Mouse (Mus musculus): Measurements from ENCODE around the gene Lcn11. TPM values are rescaled to one million over a fixed set of nuclear protein-coding genes. Genes with fewer than 3 reads are reported as not detected.

The Lcn11 gene
- total and polyA plus RNA-seq, 3 experiments: not detected

DNA sequence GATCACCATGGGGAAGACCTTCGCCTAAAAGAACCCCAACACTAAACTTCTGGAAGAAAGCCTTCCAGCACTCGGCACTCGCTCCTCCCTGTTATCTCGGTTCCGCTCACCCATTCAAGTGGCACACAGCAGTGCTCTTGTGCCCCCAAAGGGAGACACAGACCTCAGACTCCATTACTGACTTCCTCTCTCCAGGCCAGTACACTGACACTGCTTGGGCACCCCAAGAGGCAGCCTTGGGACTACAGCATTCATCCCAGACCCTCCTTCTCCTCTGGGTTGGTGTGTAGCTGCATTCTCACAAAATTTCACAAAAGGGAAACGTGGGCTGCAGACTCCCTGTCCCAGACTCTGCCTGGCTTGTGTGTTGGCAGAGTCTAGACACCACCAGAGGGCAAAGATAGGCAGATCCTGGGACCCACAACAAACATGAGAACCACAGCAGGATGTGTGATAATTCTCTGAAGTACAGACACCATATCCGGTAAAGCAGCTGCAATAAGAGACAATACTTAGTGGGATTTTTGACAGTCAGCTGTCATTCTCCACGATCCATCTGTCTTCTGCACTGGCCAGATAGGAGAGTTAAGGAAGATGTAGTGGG lies 51.6 kb downstream of the Lcn11 start:
- H3K27me3 ChIP-seq (replicated peaks): peaks cover 56% of the 10 kb centered on the region
- no peak overlapping the region for H3K27ac ChIP-seq (ENCODE audit: insufficient read depth, low read depth)
- no peaks in the 10 kb centered on the region for H3K9me3 ChIP-seq (replicated peaks; ENCODE audit: low read length)
- no peak overlapping the region for H3K4me2 ChIP-seq (ENCODE audit: insufficient read depth, low read depth, poor library complexity, severe bottlenecking)
- in situ Hi-C loops (cut with MboI; ENCODE audit: low pct_ligation_motif_present, low pct_unique_long_range_greater_than_20kb, low sequenced_read_pairs) (no loop called here), dilution Hi-C loops (cut with MboI; ENCODE audit: extremely low pct_ligation_motif_present, extremely low pct_unique_long_range_greater_than_20kb, low sequenced_read_pairs) (no loop called here)
- H3K79me2 ChIP-seq (replicated peaks; ENCODE audit: control insufficient read depth, extremely low read depth, insufficient read depth, poor library complexity, severe bottlenecking): no peaks in the 10 kb centered on the region
- TF ChIP-seq KAT2A (IDR thresholded peaks at IDR 0.05; ENCODE audit: insufficient replicate concordance, low read length) (no peak), PAX5 (IDR thresholded peaks at IDR 0.05; ENCODE audit: low read length) (no peak), TCF12 (IDR thresholded peaks at IDR 0.05; ENCODE audit: low read depth, low read length) (no peak), EP300 (IDR thresholded peaks at IDR 0.05; ENCODE audit: low read length) (no peak), MYC (IDR thresholded peaks at IDR 0.05; ENCODE audit: low read depth, low read length) (no peak)
- H3K4me3 ChIP-seq (replicated peaks in 1 of 3; ENCODE audit: low read depth in 2 of 3, low read length in 2 of 3, poor library complexity in 1 of 3): no peak overlapping the region
- no peaks in the 10 kb centered on the region for H3K4me1 ChIP-seq (ENCODE audit: control insufficient read depth in 1 of 2, insufficient read depth in 2 of 2)
- DNase-seq (ENCODE audit: extremely low read depth): no peak
- H3K9ac ChIP-seq (ENCODE audit: insufficient read depth, low read depth): no peak overlapping the region
- no peaks in the 10 kb centered on the region for H3K36me3 ChIP-seq (replicated peaks in 1 of 2; ENCODE audit: control insufficient read depth in 1 of 2, insufficient read depth in 1 of 2, low read length in 1 of 2)

Other genes starting within 250 kb of the Lcn11 start
Only the 20 nearest of the 24 such genes appear.
- gene Mamdc4, start 202.2 kb upstream of the Lcn11 start, total RNA-seq (2012; rRNA removed): 29.2 and 34.9 TPM in 2 replicates
- 0.65 and 4.4 TPM in 2 replicates for gene Mamdc4, start 202.2 kb upstream of the Lcn11 start, total RNA-seq (2014; rRNA removed)
- gene Mamdc4, start 202.2 kb upstream of the Lcn11 start, polyA plus RNA-seq (2012; ENCODE audit: insufficient read length, low read depth): 4.9 and 11.5 TPM in 2 replicates
- 46.6 and 47.2 TPM in 2 replicates for gene Phpt1, start 201.8 kb upstream of the Lcn11 start, total RNA-seq (2012; rRNA removed)
- gene Phpt1, start 201.8 kb upstream of the Lcn11 start, total RNA-seq (2014; rRNA removed): 32.6 and 37.9 TPM in 2 replicates
- 66.9 and 69.7 TPM in 2 replicates for gene Phpt1, start 201.8 kb upstream of the Lcn11 start, polyA plus RNA-seq (2012; ENCODE audit: insufficient read length, low read depth)
- gene Ajm1, start 195.3 kb upstream of the Lcn11 start, total RNA-seq (2012; rRNA removed): 0.97 and 1.4 TPM in 2 replicates
- 0.23 and 0.31 TPM in 2 replicates for gene Ajm1, start 195.3 kb upstream of the Lcn11 start, total RNA-seq (2014; rRNA removed)
- gene Ajm1, start 195.3 kb upstream of the Lcn11 start, polyA plus RNA-seq (2012; ENCODE audit: insufficient read length, low read depth): 0.93 and 1.4 TPM in 2 replicates
- 52.0 and 55.7 TPM in 2 replicates for gene Rabl6, start 168.5 kb upstream of the Lcn11 start, total RNA-seq (2012; rRNA removed)
- 32.2 and 34.6 TPM in 2 replicates for gene Rabl6, start 168.5 kb upstream of the Lcn11 start, total RNA-seq (2014; rRNA removed)
- 62.0 and 72.9 TPM in 2 replicates for gene Rabl6, start 168.5 kb upstream of the Lcn11 start, polyA plus RNA-seq (2012; ENCODE audit: insufficient read length, low read depth)
- not detected in 2 replicates for gene Ccdc183, start 159.3 kb upstream of the Lcn11 start, total RNA-seq (2012; rRNA removed)
- not detected in 2 replicates for gene Ccdc183, start 159.3 kb upstream of the Lcn11 start, total RNA-seq (2014; rRNA removed)
- gene Ccdc183, start 159.3 kb upstream of the Lcn11 start, polyA plus RNA-seq (2012; ENCODE audit: insufficient read length, low read depth): 0.13 TPM in 1 of 2 replicates, not detected in the other
- 8.9 and 11.1 TPM in 2 replicates for gene Tmem141, start 155.0 kb upstream of the Lcn11 start, total RNA-seq (2012; rRNA removed)
- 6.5 and 7.7 TPM in 2 replicates for gene Tmem141, start 155.0 kb upstream of the Lcn11 start, total RNA-seq (2014; rRNA removed)
- 5.2 and 6.2 TPM in 2 replicates for gene Tmem141, start 155.0 kb upstream of the Lcn11 start, polyA plus RNA-seq (2012; ENCODE audit: insufficient read length, low read depth)
- gene Fcna, start 149.0 kb upstream of the Lcn11 start, total RNA-seq (2012; rRNA removed): not detected in 2 replicates
- not detected in 2 replicates for gene Fcna, start 149.0 kb upstream of the Lcn11 start, total RNA-seq (2014; rRNA removed)
- gene Fcna, start 149.0 kb upstream of the Lcn11 start, polyA plus RNA-seq (2012; ENCODE audit: insufficient read length, low read depth): not detected in 2 replicates
- gene Lcn8, start 123.9 kb upstream of the Lcn11 start, total RNA-seq (2012; rRNA removed): not detected in 2 replicates
- gene Lcn8, start 123.9 kb upstream of the Lcn11 start, total RNA-seq (2014; rRNA removed): not detected in 2 replicates
- gene Lcn8, start 123.9 kb upstream of the Lcn11 start, polyA plus RNA-seq (2012; ENCODE audit: insufficient read length, low read depth): not detected in 2 replicates
- gene Lcn5, start 119.1 kb upstream of the Lcn11 start, total RNA-seq (2012; rRNA removed): not detected in 2 replicates
- not detected in 2 replicates for gene Lcn5, start 119.1 kb upstream of the Lcn11 start, total RNA-seq (2014; rRNA removed)
- not detected in 2 replicates for gene Lcn5, start 119.1 kb upstream of the Lcn11 start, polyA plus RNA-seq (2012; ENCODE audit: insufficient read length, low read depth)
- gene Lcn6, start 100.2 kb upstream of the Lcn11 start, total RNA-seq (2012; rRNA removed): not detected in 2 replicates
- gene Lcn6, start 100.2 kb upstream of the Lcn11 start, total RNA-seq (2014; rRNA removed): not detected in 2 replicates
- gene Lcn6, start 100.2 kb upstream of the Lcn11 start, polyA plus RNA-seq (2012; ENCODE audit: insufficient read length, low read depth): not detected in 2 replicates
- not detected in 2 replicates for gene Lcn10, start 94.3 kb upstream of the Lcn11 start, total RNA-seq (2012; rRNA removed)
- not detected in 2 replicates for gene Lcn10, start 94.3 kb upstream of the Lcn11 start, total RNA-seq (2014; rRNA removed)
- not detected in 2 replicates for gene Lcn10, start 94.3 kb upstream of the Lcn11 start, polyA plus RNA-seq (2012; ENCODE audit: insufficient read length, low read depth)
- not detected in 2 replicates for gene Obp2a, start 77.0 kb upstream of the Lcn11 start, total RNA-seq (2012; rRNA removed)
- not detected in 2 replicates for gene Obp2a, start 77.0 kb upstream of the Lcn11 start, total RNA-seq (2014; rRNA removed)
- not detected in 2 replicates for gene Obp2a, start 77.0 kb upstream of the Lcn11 start, polyA plus RNA-seq (2012; ENCODE audit: insufficient read length, low read depth)
- 11.2 and 13.7 TPM in 2 replicates for gene Bmyc, start 70.3 kb upstream of the Lcn11 start, total RNA-seq (2012; rRNA removed)
- 8.2 and 10.8 TPM in 2 replicates for gene Bmyc, start 70.3 kb upstream of the Lcn11 start, total RNA-seq (2014; rRNA removed)
- 30.5 and 37.2 TPM in 2 replicates for gene Bmyc, start 70.3 kb upstream of the Lcn11 start, polyA plus RNA-seq (2012; ENCODE audit: insufficient read length, low read depth)
- gene Obp2b, start 40.0 kb upstream of the Lcn11 start, total RNA-seq (2012; rRNA removed): not detected in 2 replicates
- gene Obp2b, start 40.0 kb upstream of the Lcn11 start, total RNA-seq (2014; rRNA removed): not detected in 2 replicates
- not detected in 2 replicates for gene Obp2b, start 40.0 kb upstream of the Lcn11 start, polyA plus RNA-seq (2012; ENCODE audit: insufficient read length, low read depth)
- not detected in 2 replicates for gene Lcn3, start 11.4 kb upstream of the Lcn11 start, total RNA-seq (2012; rRNA removed)
- not detected in 2 replicates for gene Lcn3, start 11.4 kb upstream of the Lcn11 start, total RNA-seq (2014; rRNA removed)
- not detected in 2 replicates for gene Lcn3, start 11.4 kb upstream of the Lcn11 start, polyA plus RNA-seq (2012; ENCODE audit: insufficient read length, low read depth)
- gene Gm13539, start 5.2 kb downstream of the Lcn11 start, total RNA-seq (2012; rRNA removed): not detected in 2 replicates
- not detected in 2 replicates for gene Gm13539, start 5.2 kb downstream of the Lcn11 start, total RNA-seq (2014; rRNA removed)
- gene Gm13539, start 5.2 kb downstream of the Lcn11 start, polyA plus RNA-seq (2012; ENCODE audit: insufficient read length, low read depth): not detected in 2 replicates
- gene Glt6d1, start 38.8 kb downstream of the Lcn11 start, total RNA-seq (2012; rRNA removed): not detected in 2 replicates
- gene Glt6d1, start 38.8 kb downstream of the Lcn11 start, total RNA-seq (2014; rRNA removed): not detected in 2 replicates
- gene Glt6d1, start 38.8 kb downstream of the Lcn11 start, polyA plus RNA-seq (2012; ENCODE audit: insufficient read length, low read depth): not detected in 2 replicates
- gene Lcn9, start 46.1 kb downstream of the Lcn11 start, total RNA-seq (2012; rRNA removed): not detected in 2 replicates
- not detected in 2 replicates for gene Lcn9, start 46.1 kb downstream of the Lcn11 start, total RNA-seq (2014; rRNA removed)
- gene Lcn9, start 46.1 kb downstream of the Lcn11 start, polyA plus RNA-seq (2012; ENCODE audit: insufficient read length, low read depth): not detected in 2 replicates
- not detected in 2 replicates for gene Sohlh1, start 70.2 kb downstream of the Lcn11 start, total RNA-seq (2012; rRNA removed)
- gene Sohlh1, start 70.2 kb downstream of the Lcn11 start, total RNA-seq (2014; rRNA removed): not detected in 2 replicates
- not detected in 2 replicates for gene Sohlh1, start 70.2 kb downstream of the Lcn11 start, polyA plus RNA-seq (2012; ENCODE audit: insufficient read length, low read depth)
- 0.04 TPM in 1 of 2 replicates, not detected in the other for gene Kcnt1, start 86.7 kb downstream of the Lcn11 start, total RNA-seq (2012; rRNA removed)
- not detected in 2 replicates for gene Kcnt1, start 86.7 kb downstream of the Lcn11 start, total RNA-seq (2014; rRNA removed)
- gene Kcnt1, start 86.7 kb downstream of the Lcn11 start, polyA plus RNA-seq (2012; ENCODE audit: insufficient read length, low read depth): not detected in 2 replicates

Data from CH12.LX (cell line).